Comparison of ENCODE assay signal across 9 mouse cellular contexts in the genomic region with DNA sequence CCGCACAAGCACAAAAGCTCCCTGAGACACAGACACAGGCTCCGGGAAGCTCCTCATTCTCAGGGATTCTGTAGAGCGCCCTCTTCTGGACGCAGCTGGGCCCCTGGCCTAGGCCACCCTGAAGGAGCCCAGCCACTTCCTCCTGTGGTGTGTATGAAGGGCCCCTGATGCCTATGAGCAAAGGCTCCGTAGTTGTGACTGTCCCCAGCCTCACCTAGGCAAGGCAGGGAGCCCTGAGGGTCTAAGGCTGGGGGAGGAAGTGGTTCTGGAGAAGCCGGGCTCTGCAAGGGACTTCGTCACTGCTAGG. TPM values are rescaled to one million over a fixed set of nuclear protein-coding genes. Genes with fewer than 3 reads are reported as not detected.
A peak's percentile ranks its signal among the peaks of the same experiment; 100 is the strongest.
DNase-seq lines count a peak whose midpoint lies in the region; ATAC-seq and TF ChIP-seq lines count a peak whose summit lies in the region.
"Had no signal": no experiment of that assay in that cellular context is flagged by ENCODE, and none has a peak within 500 bp of the region (broad histone marks: within the 10 kb centered on the region; RNA-seq: fewer than 3 reads in every experiment).

No protein-coding gene starts in this region.

- H3K4me2 ChIP-seq in heart, embryonic 12.5 days = no peak overlapping the region
- no peak overlapping the region for H3K4me2 ChIP-seq in heart, embryonic 15.5 days
- no peak overlapping the region for H3K4me2 ChIP-seq in stomach, postnatal 0 days (replicated peaks; ENCODE audit: low read depth)

- ATAC-seq in heart, embryonic 12.5 days (ENCODE audit: insufficient number of reproducible peaks, low FRiP score) = no peak
- no peak for ATAC-seq in heart, embryonic 15.5 days (replicated peaks; ENCODE audit: insufficient number of reproducible peaks, insufficient read depth, low FRiP score, low read depth)
- peak; percentile 60 for ATAC-seq in megakaryocyte progenitor cell, adult 5-6 weeks (replicated peaks; ENCODE audit: poor library complexity)
- peak; percentile 21 for ATAC-seq in stomach, postnatal 0 days (ENCODE audit: low FRiP score, low TSS enrichment)

- no peaks in the 10 kb centered on the region for H3K9me3 ChIP-seq in heart, embryonic 12.5 days (replicated peaks)
- H3K9me3 ChIP-seq in MEL (replicated peaks; ENCODE audit: insufficient read depth, low read length) = no peaks in the 10 kb centered on the region
- no peaks in the 10 kb centered on the region for H3K9me3 ChIP-seq in heart, embryonic 15.5 days (replicated peaks)
- H3K9me3 ChIP-seq in stomach, postnatal 0 days (ENCODE audit: control insufficient read depth, low read length) = no peaks in the 10 kb centered on the region

- H3K79me2 ChIP-seq in heart, adult 2 months (replicated peaks; ENCODE audit: control insufficient read depth, insufficient read depth, low read length) = no peaks in the 10 kb centered on the region
- no peaks in the 10 kb centered on the region for H3K79me2 ChIP-seq in MEL (ENCODE audit: control insufficient read depth, insufficient read depth, low read length, poor library complexity)

- no peak overlapping the region for H3K27ac ChIP-seq in heart, adult 2 months
- H3K27ac ChIP-seq in heart, embryonic 12.5 days (ENCODE audit: poor library complexity, severe bottlenecking) = no peak overlapping the region; the same call in 1 of the 2 replicates
- peak overlapping the region; percentile 20 for H3K27ac ChIP-seq in MEL (ENCODE audit: control insufficient read depth, low read depth, low read length)
- H3K27ac ChIP-seq in heart, embryonic 15.5 days = peak overlapping the region; percentile 31
- H3K27ac ChIP-seq in stomach, postnatal 0 days (replicated peaks) = 0 out of 2 replicates have a peak overlapping the region, but pooled peaks have one; percentile 24

- H3K36me3 ChIP-seq in heart, adult 2 months (ENCODE audit: control insufficient read depth, insufficient read depth, low read length) = no peaks in the 10 kb centered on the region
- no peaks in the 10 kb centered on the region for H3K36me3 ChIP-seq in heart, embryonic 12.5 days
- H3K36me3 ChIP-seq in MEL (ENCODE audit: control insufficient read depth in 1 of 2, insufficient read depth in 2 of 2, low read length in 2 of 2) = peaks cover 0 to 8% of the 10 kb centered on the region in 2 experiments; a peak in 2 of 4 replicates
- no peaks in the 10 kb centered on the region for H3K36me3 ChIP-seq in heart, embryonic 15.5 days
- H3K36me3 ChIP-seq in stomach, postnatal 0 days (ENCODE audit: control insufficient read depth, insufficient read depth, low read length) = no peaks in the 10 kb centered on the region

- no peak for TF ChIP-seq EP300 in heart, adult 2 months (IDR thresholded peaks at IDR 0.05; ENCODE audit: insufficient read depth, low read depth, low read length)
- TF ChIP-seq EP300 in MEL (IDR thresholded peaks at IDR 0.05; ENCODE audit: low read depth in 1 of 2, low read length in 2 of 2) = no peak
- no peak for TF ChIP-seq EP300 in stomach, postnatal 0 days (optimal IDR thresholded peaks at IDR 0.05)

- H3K9ac ChIP-seq in heart, adult 2 months (ENCODE audit: low read depth, low read length) = no peak overlapping the region
- no peak overlapping the region for H3K9ac ChIP-seq in heart, embryonic 12.5 days
- H3K9ac ChIP-seq in MEL (ENCODE audit: control insufficient read depth, low read depth, low read length, poor library complexity, severe bottlenecking) = peak overlapping the region; percentile 55
- no peak overlapping the region for H3K9ac ChIP-seq in heart, embryonic 15.5 days
- H3K9ac ChIP-seq in stomach, postnatal 0 days (ENCODE audit: low read length) = no peak overlapping the region

- intact Hi-C loops in heart, adult 2 months (cut with DNase I) = no loop called here

- 42% methylated on average over 7 of the region's 7 CpGs for WGBS in heart, adult 2 months
- 47% methylated on average over 7 of the region's 7 CpGs for WGBS in heart, embryonic 12.5 days
- 52% methylated on average over 7 of the region's 7 CpGs for WGBS in heart, embryonic 15.5 days
- 51% methylated on average over 7 of the region's 7 CpGs for WGBS in stomach, postnatal 0 days

- DNase-seq in heart, adult 2 months = peak; percentile 58 to 69
- peak; percentile 96 for DNase-seq in MEL (ENCODE audit: low read depth, low spot score)
- peak; percentile 45 for DNase-seq in cerebellum, adult 9-10 months
- peak; percentile 49 to 56 for DNase-seq in layer of hippocampus, postnatal 14 days (ENCODE audit: low spot score in 2 of 2)
- DNase-seq in stomach, postnatal 0 days (ENCODE audit: low spot score) = peak; percentile 78

- H3K4me1 ChIP-seq in heart, adult 2 months (ENCODE audit: control insufficient read depth, insufficient read depth, low read length) = peaks cover 7% of the 10 kb centered on the region
- peaks cover 49% of the 10 kb centered on the region for H3K4me1 ChIP-seq in heart, embryonic 12.5 days (replicated peaks)
- H3K4me1 ChIP-seq in MEL (ENCODE audit: control insufficient read depth in 1 of 2, insufficient read depth in 2 of 2, low read length in 2 of 2) = peaks cover 6 to 41% of the 10 kb centered on the region in 2 experiments
- H3K4me1 ChIP-seq in heart, embryonic 15.5 days (replicated peaks) = peaks cover 50% of the 10 kb centered on the region
- peaks cover 21% of the 10 kb centered on the region for H3K4me1 ChIP-seq in stomach, postnatal 0 days (replicated peaks; ENCODE audit: control insufficient read depth, insufficient read depth)

- no peaks in the 10 kb centered on the region for H3K27me3 ChIP-seq in heart, adult 2 months (ENCODE audit: control insufficient read depth, insufficient read depth, low read length)
- H3K27me3 ChIP-seq in heart, embryonic 12.5 days (replicated peaks) = peaks cover 29% of the 10 kb centered on the region
- H3K27me3 ChIP-seq in MEL (ENCODE audit: control insufficient read depth in 1 of 2, insufficient read depth in 2 of 2, low read length in 2 of 2) = no peaks in the 10 kb centered on the region
- H3K27me3 ChIP-seq in heart, embryonic 15.5 days = peaks cover 27% of the 10 kb centered on the region
- H3K27me3 ChIP-seq in stomach, postnatal 0 days (ENCODE audit: control insufficient read depth, insufficient read depth, low read length) = no peaks in the 10 kb centered on the region

- TF ChIP-seq CTCF in heart, adult 2 months (IDR thresholded peaks at IDR 0.05) = peak; percentile 65
- TF ChIP-seq CTCF in MEL (IDR thresholded peaks at IDR 0.05 in 2 of 3, conservative IDR thresholded peaks at IDR 0.05 in 1 of 3; ENCODE audit: control insufficient read depth in 1 of 3, insufficient read depth in 1 of 3, low read depth in 2 of 3, low read length in 3 of 3, poor library complexity in 1 of 3, severe bottlenecking in 1 of 3) = peak; percentile 82 to 95 (median 91)
- peak; percentile 74 for TF ChIP-seq CTCF in stomach, postnatal 0 days (IDR thresholded peaks at IDR 0.05; ENCODE audit: low read depth)

- TF ChIP-seq RAD21 in MEL (IDR thresholded peaks at IDR 0.05; ENCODE audit: low read depth, low read length) = peak; percentile 36

- H3K4me3 ChIP-seq in heart, adult 2 months = no peak overlapping the region
- no peak overlapping the region for H3K4me3 ChIP-seq in heart, embryonic 12.5 days
- peak overlapping the region; percentile 48 to 53 for H3K4me3 ChIP-seq in MEL (ENCODE audit: control insufficient read depth in 1 of 2, insufficient read depth in 1 of 2, low read depth in 2 of 2, low read length in 2 of 2)
- H3K4me3 ChIP-seq in heart, embryonic 15.5 days = no peak overlapping the region
- H3K4me3 ChIP-seq in stomach, postnatal 0 days (ENCODE audit: low read depth, low read length) = no peak overlapping the region

- no peak for TF ChIP-seq POLR2A in heart, adult 2 months (IDR thresholded peaks at IDR 0.05; ENCODE audit: insufficient read depth, low read depth, low read length)
- TF ChIP-seq POLR2A in MEL (IDR thresholded peaks at IDR 0.05; ENCODE audit: control insufficient read depth in 1 of 2, insufficient read depth in 1 of 2, low read depth in 1 of 2, low read length in 2 of 2, poor library complexity in 1 of 2) = no peak; a peak in 1 of 4 replicates

RNA-seq across cellular contexts. Expression of a gene that starts 3.8 kb away (rescaled TPM):
- under 1 TPM; 0.21 to 0.36 TPM for total RNA-seq in heart, adult 2 months (2021)
- 1.5 TPM in 2 replicates for polyA plus RNA-seq in heart, adult 2 months (2012; rRNA removed)
- 0.24 and 0.63 TPM in 2 replicates for polyA plus RNA-seq in heart, embryonic 12.5 days (2016; fragmentation: Nextera tagmentation; extraction: Ambion mirVana)
- 0.10 and 0.27 TPM in 2 replicates for total RNA-seq in MEL (2012; rRNA removed)
- polyA plus RNA-seq in MEL (2012; ENCODE audit: insufficient read depth in 1 of 2, insufficient read length in 2 of 2, low read depth in 1 of 2, low replicate concordance in 2 of 2, missing spikeins in 1 of 2) = under 1 TPM in 1 of 2 experiments, not detected in 1; 0.31 TPM
- polyA plus RNA-seq in heart, embryonic 15.5 days (2015; fragmentation: Nextera tagmentation; extraction: Ambion mirVana) = 0.23 and 0.55 TPM in 2 replicates
- under 1 TPM; 0.69 to 0.78 TPM for total RNA-seq in layer of hippocampus, postnatal 14 days (2021)
- total RNA-seq in megakaryocyte progenitor cell, adult 5-6 weeks (2015) = 0.12 and 1.4 TPM in 2 replicates
- total RNA-seq in megakaryocyte progenitor cell, adult 5-6 weeks (2017) = 0.20 and 0.37 TPM in 2 replicates
- 0.61 and 1.1 TPM in 2 replicates for polyA plus RNA-seq in stomach, postnatal 0 days (2015; fragmentation: Nextera tagmentation; extraction: Ambion mirVana)
- polyA plus RNA-seq: liver, embryonic 16.5 days had no signal

RNA-seq across cellular contexts. Expression of a gene that starts 24.9 kb away (rescaled TPM):
- total RNA-seq in heart, adult 2 months (2021) = under 1 TPM; 0.13 to 0.14 TPM
- polyA plus RNA-seq in heart, adult 2 months (2012; rRNA removed) = 0.14 and 0.15 TPM in 2 replicates
- not detected in 2 replicates for polyA plus RNA-seq in heart, embryonic 12.5 days (2016; fragmentation: Nextera tagmentation; extraction: Ambion mirVana)
- 11.2 and 15.4 TPM in 2 replicates for total RNA-seq in MEL (2012; rRNA removed)
- polyA plus RNA-seq in MEL (2012; ENCODE audit: insufficient read depth in 1 of 2, insufficient read length in 2 of 2, low read depth in 1 of 2, low replicate concordance in 2 of 2, missing spikeins in 1 of 2) = 10 to 100 TPM in 1 of 2 experiments, not detected in 1; 10.6 TPM
- polyA plus RNA-seq in heart, embryonic 15.5 days (2015; fragmentation: Nextera tagmentation; extraction: Ambion mirVana) = 0.09 and 0.33 TPM in 2 replicates
- total RNA-seq in layer of hippocampus, postnatal 14 days (2021) = not detected
- 11.4 and 20.2 TPM in 2 replicates for total RNA-seq in megakaryocyte progenitor cell, adult 5-6 weeks (2015)
- total RNA-seq in megakaryocyte progenitor cell, adult 5-6 weeks (2017) = 8.4 and 26.8 TPM in 2 replicates
- polyA plus RNA-seq in stomach, postnatal 0 days (2015; fragmentation: Nextera tagmentation; extraction: Ambion mirVana) = 0.05 and 0.11 TPM in 2 replicates

RNA-seq across cellular contexts. Expression of a gene that starts 43.1 kb away (rescaled TPM):
- 1 to 10 TPM; 4.0 to 5.9 TPM for total RNA-seq in heart, adult 2 months (2021)
- polyA plus RNA-seq in heart, adult 2 months (2012; rRNA removed) = 10.7 and 13.5 TPM in 2 replicates
- polyA plus RNA-seq in heart, embryonic 12.5 days (2016; fragmentation: Nextera tagmentation; extraction: Ambion mirVana) = 3.4 and 3.8 TPM in 2 replicates
- 6.6 and 7.1 TPM in 2 replicates for total RNA-seq in MEL (2012; rRNA removed)
- polyA plus RNA-seq in MEL (2012; ENCODE audit: insufficient read depth in 1 of 2, insufficient read length in 2 of 2, low read depth in 1 of 2, low replicate concordance in 2 of 2, missing spikeins in 1 of 2) = 10 to 100 TPM in 1 of 2 experiments, not detected in 1; 11.8 TPM
- polyA plus RNA-seq in heart, embryonic 15.5 days (2015; fragmentation: Nextera tagmentation; extraction: Ambion mirVana) = 6.7 and 13.3 TPM in 2 replicates
- total RNA-seq in layer of hippocampus, postnatal 14 days (2021) = 1 to 10 TPM; 6.3 to 9.1 TPM
- 0.59 and 0.61 TPM in 2 replicates for total RNA-seq in megakaryocyte progenitor cell, adult 5-6 weeks (2015)
- 0.42 and 0.47 TPM in 2 replicates for total RNA-seq in megakaryocyte progenitor cell, adult 5-6 weeks (2017)
- polyA plus RNA-seq in stomach, postnatal 0 days (2015; fragmentation: Nextera tagmentation; extraction: Ambion mirVana) = 9.6 and 9.7 TPM in 2 replicates

Comparison
In these comparisons a context has a peak if more than half of its experiments do, and no peak if none do; other contexts are left out.
1. H3K27ac ChIP-seq: peak in MEL (single experiment), heart, embryonic 15.5 days (single experiment) and stomach, postnatal 0 days (single experiment); none in heart, adult 2 months (single experiment) and heart, embryonic 12.5 days (single experiment).
2. DNase-seq: peak in every context shown above with its lines; median percentile 96 in MEL; 78 in stomach, postnatal 0 days; 64 in heart, adult 2 months; 52 in layer of hippocampus, postnatal 14 days; 45 in cerebellum, adult 9-10 months.
3. H3K4me3 ChIP-seq: peak in MEL (2 of 2); none in heart, adult 2 months (single experiment), heart, embryonic 12.5 days (single experiment), heart, embryonic 15.5 days (single experiment) and stomach, postnatal 0 days (single experiment).
4. ATAC-seq: peak in megakaryocyte progenitor cell, adult 5-6 weeks (single experiment) and stomach, postnatal 0 days (single experiment); none in heart, embryonic 12.5 days (single experiment) and heart, embryonic 15.5 days (single experiment).
5. Peak in every context shown above with its lines, with median percentiles within 50 percentile points of each other: CTCF ChIP-seq.